Mouse (Mus musculus) urinary bladder, adult 18-20 months (tissue): ENCODE measurements around the gene Ikzf2.

Source experiments
- DNase-seq, 2 experiments: peaks; one replicate each; pipeline ENCODE4 v3.0.0; 2022; ENCODE audit warnings: low spot score in 2 of 2, mixed read lengths in 2 of 2

Gene Ikzf2

DNA sequence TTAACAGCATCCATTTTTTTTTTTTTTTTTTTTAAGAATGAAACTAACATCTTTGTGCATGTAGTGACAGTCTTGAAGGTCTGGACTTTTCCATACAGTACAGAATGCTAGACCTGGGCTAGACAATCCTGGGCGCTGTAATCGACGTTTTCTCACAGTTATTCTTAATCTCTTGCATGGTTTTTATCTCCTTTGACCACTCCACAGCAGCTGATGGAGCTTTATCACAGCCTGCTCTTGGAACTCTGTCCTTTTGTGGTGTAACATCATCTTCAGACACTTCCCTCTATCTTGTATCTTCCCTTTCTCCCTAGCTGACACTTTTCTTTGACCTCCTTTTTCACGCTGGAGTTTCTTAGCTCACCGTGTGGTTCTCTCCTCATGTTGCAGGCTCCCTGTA, 170.9 kb downstream of the Ikzf2 start:
- no peak for DNase-seq

DNA sequence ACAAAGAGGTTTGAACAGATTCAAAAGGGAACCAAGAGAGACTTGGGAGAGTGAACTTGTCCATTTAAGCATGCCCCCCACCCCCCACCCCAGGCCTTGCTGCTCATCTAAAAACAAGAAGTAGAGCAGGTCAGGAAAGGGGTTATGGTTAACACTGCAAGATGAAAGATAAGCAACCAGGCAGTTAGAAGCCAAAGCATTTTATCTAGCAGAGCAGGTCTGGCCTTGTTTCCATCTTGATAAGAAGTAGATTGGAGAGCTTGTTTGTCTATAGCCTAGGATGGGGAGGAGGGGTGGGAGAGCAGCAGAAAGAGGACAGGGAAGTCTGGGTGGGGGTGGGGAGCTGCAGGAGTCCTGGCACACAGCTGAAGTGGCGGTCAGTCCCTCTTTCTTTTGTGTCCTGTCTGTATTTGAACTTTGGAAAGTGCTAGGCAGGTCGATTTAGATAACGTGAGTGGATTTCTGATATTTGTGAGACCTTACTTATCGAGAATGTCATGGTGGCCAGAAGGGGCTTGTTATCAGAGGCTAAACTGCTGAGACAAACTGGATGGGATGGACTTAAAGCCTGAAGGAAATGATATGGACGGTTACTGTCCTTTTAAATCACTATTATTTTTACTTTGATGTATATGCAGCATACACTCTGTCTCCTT, 173.3 kb downstream of the Ikzf2 start:
- peak in 1 of 2 experiments; percentile 44 for DNase-seq

GRCm38 (mm10) chr1:69508275-69508674, 178.8 kb downstream of the Ikzf2 start:
- no peak for DNase-seq

DNA sequence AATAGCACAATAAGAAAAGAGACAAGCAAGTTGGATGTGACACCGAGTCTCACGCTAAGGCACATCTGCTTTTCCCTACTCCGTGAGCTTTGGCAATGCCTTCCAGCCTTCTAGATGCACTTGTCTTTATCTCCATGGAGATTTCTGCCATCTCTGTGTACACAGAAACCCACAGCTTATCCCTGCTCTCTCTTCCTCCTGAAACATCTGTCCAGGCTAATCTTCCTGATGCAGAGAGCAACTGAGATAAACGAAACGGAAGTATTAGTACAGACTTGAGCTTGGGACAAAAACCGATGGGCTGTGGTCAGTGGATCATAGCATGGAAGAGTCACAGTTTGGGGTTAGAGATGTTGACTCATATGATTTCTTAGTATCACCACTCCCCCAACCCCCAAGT, 179.5 kb downstream of the Ikzf2 start:
- no peak for DNase-seq

DNA sequence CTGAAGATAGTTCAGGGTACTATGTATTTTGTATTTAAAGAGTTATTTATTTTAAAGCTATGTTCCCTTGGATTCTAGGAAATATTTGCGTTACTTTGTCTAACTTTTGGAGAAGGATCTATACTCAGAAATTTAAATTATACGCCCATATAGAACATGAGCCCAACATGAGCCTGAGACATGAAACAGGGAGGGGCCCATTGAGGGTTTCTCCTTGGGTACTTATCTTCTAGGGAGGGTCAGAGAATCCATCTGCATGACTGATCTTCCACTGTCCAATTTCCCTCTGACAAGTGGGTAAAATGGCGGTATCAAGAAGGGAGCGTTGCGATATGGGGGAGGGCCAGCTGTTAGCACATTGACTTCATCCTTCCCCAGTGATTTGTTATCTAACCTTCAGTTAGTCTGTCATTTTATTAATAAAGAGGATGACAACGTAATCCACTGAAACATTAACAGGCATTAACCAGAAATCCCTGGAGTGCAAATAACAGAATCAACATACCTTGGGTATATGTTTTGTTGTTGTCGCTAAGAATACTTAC, 180.4 kb downstream of the Ikzf2 start:
- DNase-seq, result no peak

- no peak for DNase-seq
Observed at GRCm38 (mm10) chr1:69506011-69506410, 181.0 kb downstream of the Ikzf2 start.

DNA sequence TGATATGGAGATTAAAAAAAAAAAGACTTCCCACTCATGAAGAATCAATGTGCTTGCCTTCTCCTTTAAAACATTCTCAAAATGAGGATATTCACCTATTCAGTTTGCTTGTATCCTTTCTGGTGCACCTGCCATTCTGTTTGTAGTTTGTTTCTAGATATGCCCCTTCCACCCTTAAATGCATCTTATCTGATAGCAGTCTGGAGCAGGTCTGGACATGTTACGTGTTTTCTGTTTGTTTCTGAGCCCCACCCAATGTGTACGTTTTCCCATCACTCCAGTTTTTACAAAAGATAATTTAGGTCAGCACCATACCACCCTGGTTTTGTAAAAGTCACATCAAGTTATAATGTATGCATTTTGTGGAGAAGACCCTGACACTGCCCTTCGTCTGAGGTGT, 186.7 kb downstream of the Ikzf2 start:
- DNase-seq, result no peak

GRCm38 (mm10) chr1:69499652-69500051, 187.4 kb downstream of the Ikzf2 start:
- no peak for DNase-seq

- no peak for DNase-seq
Observed at GRCm38 (mm10) chr1:69498862-69499306, 188.2 kb downstream of the Ikzf2 start.

DNA sequence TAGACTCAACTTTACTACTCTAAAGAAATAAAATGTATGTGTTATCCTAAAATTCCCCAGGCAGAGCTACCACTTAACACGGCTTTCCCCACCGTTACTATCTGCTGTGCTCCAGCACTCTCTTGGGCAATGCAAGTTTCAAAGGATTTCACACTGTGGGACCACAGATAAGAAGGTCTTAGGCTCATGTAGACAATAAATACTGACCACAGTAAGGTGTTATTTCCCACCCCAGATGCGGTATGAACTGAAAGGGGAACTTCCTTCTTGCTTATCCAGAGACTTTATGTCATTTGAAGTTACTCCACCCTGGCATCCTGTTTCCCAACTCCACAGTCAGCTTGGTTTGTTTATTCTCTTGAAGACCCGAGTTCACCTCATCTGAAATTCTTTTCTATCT, 191.0 kb downstream of the Ikzf2 start:
- no peak for DNase-seq

GRCm38 (mm10) chr1:69493309-69494047, 193.6 kb downstream of the Ikzf2 start:
- no peak for DNase-seq

- DNase-seq, result no peak
Observed at GRCm38 (mm10) chr1:69492013-69492412, 195.0 kb downstream of the Ikzf2 start.

DNA sequence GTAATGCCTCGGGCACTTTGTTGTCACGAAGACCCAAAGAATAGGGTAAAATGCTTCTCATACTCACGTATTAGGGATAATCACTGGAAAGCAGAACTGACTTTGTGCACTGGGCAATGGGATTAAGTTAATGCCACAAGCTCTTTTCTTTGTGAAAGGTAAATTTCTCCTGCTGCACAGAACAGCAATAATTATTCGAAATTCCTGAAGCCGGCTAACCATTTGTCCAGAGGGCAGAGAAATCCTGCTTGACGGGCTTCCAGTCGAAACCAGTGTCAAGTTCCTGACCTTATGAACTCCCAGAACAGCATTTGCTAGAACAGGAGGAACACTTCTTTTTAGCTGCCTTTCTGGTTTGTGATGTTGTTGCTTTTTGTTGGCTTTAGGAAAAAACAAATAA, 198.0 kb downstream of the Ikzf2 start:
- DNase-seq, result no peak

DNA sequence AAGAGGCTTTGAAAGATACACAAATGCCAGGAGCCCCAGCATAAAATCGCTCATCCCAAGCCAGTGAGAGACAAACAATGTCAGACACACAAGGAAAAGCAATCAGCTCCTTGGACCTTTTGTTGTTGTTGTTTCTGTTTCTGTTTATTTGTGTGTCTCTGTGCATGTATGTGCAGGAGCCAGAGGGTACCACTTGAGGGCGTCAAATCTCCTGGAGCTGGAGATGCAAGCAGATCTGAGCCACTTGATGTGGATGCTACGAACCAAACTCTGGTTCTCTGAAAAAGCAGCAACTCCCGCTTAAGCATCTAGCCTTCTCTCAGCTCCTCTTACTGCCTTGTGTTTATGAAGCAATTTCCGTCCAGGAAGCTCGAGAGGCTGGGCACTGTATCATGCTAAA, 198.4 kb downstream of the Ikzf2 start:
- DNase-seq, result no peak
